ENCODE assay signal across 30 mouse cellular contexts in the genomic region with DNA sequence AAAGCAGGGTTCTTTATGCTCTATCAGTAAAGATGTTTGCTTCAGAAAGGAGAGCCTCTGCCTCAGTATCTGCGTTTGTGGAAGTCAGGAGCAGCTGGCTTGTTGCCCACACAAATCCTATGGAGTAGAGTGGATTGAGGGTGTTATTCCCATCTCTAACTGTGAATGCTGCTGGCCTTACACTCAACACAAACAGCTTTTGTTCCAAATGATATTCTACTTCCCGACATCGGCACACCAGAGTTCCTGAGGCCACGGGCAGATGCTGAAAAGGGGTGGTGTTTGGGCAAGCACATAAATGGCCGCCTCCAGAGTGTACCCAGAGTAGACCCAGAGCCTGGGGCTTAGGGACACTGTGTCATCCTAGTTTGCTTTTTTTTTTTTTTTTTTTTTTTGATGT.
"Had no signal": no experiment of that assay in that cellular context is flagged by ENCODE, and none has a peak within 500 bp of the region (broad histone marks: within the 10 kb centered on the region; RNA-seq: fewer than 3 reads in every experiment).

No protein-coding gene starts in this region.

- H3K27me3 ChIP-seq: limb, embryonic 12.5 days; limb, embryonic 13.5 days; limb, embryonic 15.5 days; liver, embryonic 12.5 days; liver, embryonic 13.5 days; liver, embryonic 15.5 days; lung, embryonic 15.5 days; megakaryocyte, embryonic 14.5 days; midbrain, embryonic 13.5 days; midbrain, embryonic 15.5 days; neural tube, embryonic 12.5 days had no signal

- H3K9me3 ChIP-seq: limb, embryonic 10.5 days; limb, embryonic 12.5 days; limb, embryonic 13.5 days; limb, embryonic 15.5 days; liver, embryonic 12.5 days; liver, embryonic 13.5 days; liver, embryonic 15.5 days; lung, embryonic 15.5 days; megakaryocyte, embryonic 14.5 days; midbrain, embryonic 10.5 days; midbrain, embryonic 12.5 days; midbrain, embryonic 13.5 days; midbrain, embryonic 15.5 days; neural tube, embryonic 12.5 days had no signal

- H3K4me1 ChIP-seq: limb, embryonic 12.5 days; limb, embryonic 15.5 days; lung, embryonic 15.5 days; midbrain, embryonic 10.5 days; midbrain, embryonic 12.5 days; neural tube, embryonic 12.5 days had no signal

- H3K9ac ChIP-seq: limb, embryonic 12.5 days; limb, embryonic 13.5 days; limb, embryonic 15.5 days; liver, embryonic 12.5 days; liver, embryonic 13.5 days; liver, embryonic 14.5 days; liver, embryonic 15.5 days; liver, postnatal 0 days; lung, embryonic 14.5 days; lung, embryonic 15.5 days; midbrain, embryonic 12.5 days; midbrain, embryonic 13.5 days; midbrain, embryonic 15.5 days; neural tube, embryonic 12.5 days had no signal

- H3K4me2 ChIP-seq: limb, embryonic 12.5 days; limb, embryonic 13.5 days; limb, embryonic 15.5 days; liver, embryonic 11.5 days; liver, embryonic 12.5 days; liver, embryonic 13.5 days; liver, embryonic 15.5 days; lung, embryonic 14.5 days; lung, embryonic 15.5 days; midbrain, embryonic 12.5 days; midbrain, embryonic 13.5 days; midbrain, embryonic 15.5 days; neural tube, embryonic 12.5 days had no signal

- ATAC-seq: liver, embryonic 12.5 days; liver, postnatal 0 days; lung, postnatal 0 days; midbrain, embryonic 13.5 days; midbrain, embryonic 15.5 days; midbrain, embryonic 16.5 days had no signal

- H3K36me3 ChIP-seq: limb, embryonic 10.5 days; limb, embryonic 12.5 days; limb, embryonic 13.5 days; limb, embryonic 15.5 days; liver, embryonic 12.5 days; liver, embryonic 13.5 days; liver, embryonic 15.5 days; lung, embryonic 15.5 days; midbrain, embryonic 10.5 days; midbrain, embryonic 12.5 days; midbrain, embryonic 13.5 days; midbrain, embryonic 15.5 days; neural tube, embryonic 12.5 days had no signal

- DNase-seq: left cerebral cortex, postnatal 4 days; liver; liver, embryonic 13.5 days; liver, postnatal 0 days; lung, adult 18-20 months; lung, adult 2 months; lung, embryonic 14.5 days; lung, postnatal 10 days; lung, postnatal 14 days; lung, postnatal 36 days; lung, postnatal 4 days had no signal

- H3K4me3 ChIP-seq: limb, embryonic 10.5 days; limb, embryonic 12.5 days; limb, embryonic 13.5 days; limb, embryonic 15.5 days; liver, embryonic 12.5 days; liver, embryonic 13.5 days; liver, embryonic 15.5 days; lung, embryonic 15.5 days; megakaryocyte, embryonic 14.5 days; midbrain, embryonic 10.5 days; midbrain, embryonic 12.5 days; midbrain, embryonic 13.5 days; midbrain, embryonic 15.5 days; myocyte; neural tube, embryonic 12.5 days had no signal

- H3K27ac ChIP-seq: limb, embryonic 10.5 days; limb, embryonic 12.5 days; limb, embryonic 13.5 days; limb, embryonic 15.5 days; liver, embryonic 12.5 days; liver, embryonic 13.5 days; liver, embryonic 14.5 days; liver, embryonic 15.5 days; lung, embryonic 15.5 days; macrophage; midbrain, embryonic 10.5 days; midbrain, embryonic 12.5 days; midbrain, embryonic 13.5 days; midbrain, embryonic 15.5 days; neural tube, embryonic 12.5 days had no signal
